Mouse (Mus musculus): Measurements from ENCODE around the gene Kit. TPM values are rescaled to one million over a fixed set of nuclear protein-coding genes. Genes with fewer than 3 reads are reported as not detected.

Kit gene
- polyA plus RNA-seq, 1 experiment from 2014 or later: 17.8 TPM

- no peaks in the 10 kb centered on the region for H3K4me1 ChIP-seq (ENCODE audit: control insufficient read depth, insufficient read depth, low read length)
- 90% methylated on average over 12 of the region's 12 CpGs for WGBS
- ATAC-seq (ENCODE audit: low FRiP score, low TSS enrichment): no peak
- H3K27ac ChIP-seq (ENCODE audit: low read depth, low read length): no peak overlapping the region
- H3K9ac ChIP-seq (ENCODE audit: low read depth, low read length): no peak overlapping the region
- no peak overlapping the region for H3K4me2 ChIP-seq (replicated peaks; ENCODE audit: low read depth, low read length)
- H3K9me3 ChIP-seq (ENCODE audit: control insufficient read depth, low read length): no peaks in the 10 kb centered on the region
- no peak overlapping the region for H3K4me3 ChIP-seq (ENCODE audit: low read length)
- no peaks in the 10 kb centered on the region for H3K36me3 ChIP-seq (ENCODE audit: control insufficient read depth, insufficient read depth, low read length)
- H3K27me3 ChIP-seq (ENCODE audit: control insufficient read depth, insufficient read depth, low read length): no peaks in the 10 kb centered on the region
These were observed 60.7 kb downstream of the Kit start for GRCm38 (mm10) chr5:75635385-75635784.

- no peak overlapping the region for H3K9ac ChIP-seq (ENCODE audit: low read depth, low read length)
- no peaks in the 10 kb centered on the region for H3K27me3 ChIP-seq (ENCODE audit: control insufficient read depth, insufficient read depth, low read length)
- WGBS: 83% methylated on average over 11 of the region's 11 CpGs
- H3K36me3 ChIP-seq (ENCODE audit: control insufficient read depth, insufficient read depth, low read length): no peaks in the 10 kb centered on the region; the same call in 1 of the 2 replicates
- no peak overlapping the region for H3K27ac ChIP-seq (ENCODE audit: low read depth, low read length)
- no peak overlapping the region for H3K4me2 ChIP-seq (replicated peaks; ENCODE audit: low read depth, low read length)
- H3K4me3 ChIP-seq (ENCODE audit: low read length): no peak overlapping the region
- no peaks in the 10 kb centered on the region for H3K9me3 ChIP-seq (ENCODE audit: control insufficient read depth, low read length)
- no peaks in the 10 kb centered on the region for H3K4me1 ChIP-seq (ENCODE audit: control insufficient read depth, insufficient read depth, low read length)
- ATAC-seq (ENCODE audit: low FRiP score, low TSS enrichment): no peak
These were observed 65.9 kb downstream of the Kit start for GRCm38 (mm10) chr5:75640637-75641036.

- 88% methylated on average over 5 of the region's 5 CpGs for WGBS
- Histone ChIP-seq H3K4me2 (replicated peaks; ENCODE audit: low read depth, low read length) (no peak overlapping the region), H3K36me3 (ENCODE audit: control insufficient read depth, insufficient read depth, low read length) (no peaks in the 10 kb centered on the region), H3K9ac (ENCODE audit: low read depth, low read length) (no peak overlapping the region), H3K9me3 (ENCODE audit: control insufficient read depth, low read length) (no peaks in the 10 kb centered on the region), H3K4me3 (ENCODE audit: low read length) (no peak overlapping the region), H3K4me1 (ENCODE audit: control insufficient read depth, insufficient read depth, low read length) (no peaks in the 10 kb centered on the region), H3K27ac (ENCODE audit: low read depth, low read length) (no peak overlapping the region), H3K27me3 (ENCODE audit: control insufficient read depth, insufficient read depth, low read length) (no peaks in the 10 kb centered on the region)
- no peak for ATAC-seq (ENCODE audit: low FRiP score, low TSS enrichment)
These were observed 72.3 kb downstream of the Kit start for GRCm38 (mm10) chr5:75647046-75647445.

GRCm38 (mm10) chr5:75650566-75650965 is 75.8 kb downstream of the Kit start:
- Histone ChIP-seq H3K4me2 (replicated peaks; ENCODE audit: low read depth, low read length) (no peak overlapping the region), H3K4me3 (ENCODE audit: low read length) (no peak overlapping the region), H3K27me3 (ENCODE audit: control insufficient read depth, insufficient read depth, low read length) (no peaks in the 10 kb centered on the region), H3K4me1 (ENCODE audit: control insufficient read depth, insufficient read depth, low read length) (no peaks in the 10 kb centered on the region), H3K36me3 (ENCODE audit: control insufficient read depth, insufficient read depth, low read length) (peaks cover 4% of the 10 kb centered on the region; the same call in 1 of the 2 replicates), H3K27ac (ENCODE audit: low read depth, low read length) (no peak overlapping the region), H3K9ac (ENCODE audit: low read depth, low read length) (no peak overlapping the region), H3K9me3 (ENCODE audit: control insufficient read depth, low read length) (no peaks in the 10 kb centered on the region)
- 79% methylated on average over 8 of the region's 8 CpGs for WGBS
- no peak for ATAC-seq (ENCODE audit: low FRiP score, low TSS enrichment)

GRCm38 (mm10) chr5:75653431-75653830 is 78.7 kb downstream of the Kit start:
- H3K27ac ChIP-seq (ENCODE audit: low read depth, low read length): no peak overlapping the region
- no peak overlapping the region for H3K9ac ChIP-seq (ENCODE audit: low read depth, low read length)
- no peak overlapping the region for H3K4me3 ChIP-seq (ENCODE audit: low read length)
- H3K36me3 ChIP-seq (ENCODE audit: control insufficient read depth, insufficient read depth, low read length): peaks cover 4% of the 10 kb centered on the region; the same call in 1 of the 2 replicates
- H3K4me1 ChIP-seq (ENCODE audit: control insufficient read depth, insufficient read depth, low read length): no peaks in the 10 kb centered on the region
- WGBS: 76% methylated on average over 8 of the region's 8 CpGs
- ATAC-seq (ENCODE audit: low FRiP score, low TSS enrichment): no peak
- H3K27me3 ChIP-seq (ENCODE audit: control insufficient read depth, insufficient read depth, low read length): no peaks in the 10 kb centered on the region
- no peaks in the 10 kb centered on the region for H3K9me3 ChIP-seq (ENCODE audit: control insufficient read depth, low read length)
- H3K4me2 ChIP-seq (replicated peaks; ENCODE audit: low read depth, low read length): no peak overlapping the region

GRCm38 (mm10) chr5:75658575-75658974 is 83.9 kb downstream of the Kit start:
- no peak overlapping the region for H3K4me3 ChIP-seq (ENCODE audit: low read length)
- H3K27me3 ChIP-seq (ENCODE audit: control insufficient read depth, insufficient read depth, low read length): no peaks in the 10 kb centered on the region
- H3K27ac ChIP-seq (ENCODE audit: low read depth, low read length): no peak overlapping the region
- no peaks in the 10 kb centered on the region for H3K4me1 ChIP-seq (ENCODE audit: control insufficient read depth, insufficient read depth, low read length)
- H3K36me3 ChIP-seq (ENCODE audit: control insufficient read depth, insufficient read depth, low read length): 0 out of 2 replicates have a peak, but pooled peaks cover 2% of the 10 kb centered on the region
- ATAC-seq (ENCODE audit: low FRiP score, low TSS enrichment): no peak
- peaks cover 3% of the 10 kb centered on the region; the same call in 1 of the 2 replicates for H3K9me3 ChIP-seq (ENCODE audit: control insufficient read depth, low read length)
- no peak overlapping the region for H3K4me2 ChIP-seq (replicated peaks; ENCODE audit: low read depth, low read length)
- H3K9ac ChIP-seq (ENCODE audit: low read depth, low read length): no peak overlapping the region
- 90% methylated on average over 6 of the region's 6 CpGs for WGBS

- Histone ChIP-seq H3K27me3 (ENCODE audit: control insufficient read depth, insufficient read depth, low read length) (no peaks in the 10 kb centered on the region), H3K4me2 (replicated peaks; ENCODE audit: low read depth, low read length) (no peak overlapping the region), H3K4me3 (ENCODE audit: low read length) (no peak overlapping the region), H3K36me3 (ENCODE audit: control insufficient read depth, insufficient read depth, low read length) (no peaks in the 10 kb centered on the region), H3K27ac (ENCODE audit: low read depth, low read length) (no peak overlapping the region), H3K9ac (ENCODE audit: low read depth, low read length) (no peak overlapping the region), H3K4me1 (ENCODE audit: control insufficient read depth, insufficient read depth, low read length) (no peaks in the 10 kb centered on the region), H3K9me3 (ENCODE audit: control insufficient read depth, low read length) (peaks cover 3% of the 10 kb centered on the region; the same call in 1 of the 2 replicates)
- no peak for ATAC-seq (ENCODE audit: low FRiP score, low TSS enrichment)
- 98% methylated on average over 27 of the region's 27 CpGs for WGBS
These were observed 85.6 kb downstream of the Kit start for GRCm38 (mm10) chr5:75660342-75660741.

- Histone ChIP-seq H3K27me3 (ENCODE audit: control insufficient read depth, insufficient read depth, low read length) (no peaks in the 10 kb centered on the region), H3K4me1 (ENCODE audit: control insufficient read depth, insufficient read depth, low read length) (no peaks in the 10 kb centered on the region), H3K9me3 (ENCODE audit: control insufficient read depth, low read length) (peaks cover 3% of the 10 kb centered on the region; the same call in 1 of the 2 replicates), H3K9ac (ENCODE audit: low read depth, low read length) (no peak overlapping the region), H3K4me2 (replicated peaks; ENCODE audit: low read depth, low read length) (no peak overlapping the region), H3K36me3 (ENCODE audit: control insufficient read depth, insufficient read depth, low read length) (no peaks in the 10 kb centered on the region), H3K4me3 (ENCODE audit: low read length) (no peak overlapping the region), H3K27ac (ENCODE audit: low read depth, low read length) (no peak overlapping the region)
- no peak for ATAC-seq (ENCODE audit: low FRiP score, low TSS enrichment)
- 76% methylated on average over 12 of the region's 12 CpGs for WGBS
These were observed 87.8 kb downstream of the Kit start for GRCm38 (mm10) chr5:75662466-75662865.

GRCm38 (mm10) chr5:75663768-75664167 is 89.1 kb downstream of the Kit start:
- Histone ChIP-seq H3K4me3 (ENCODE audit: low read length) (no peak overlapping the region), H3K36me3 (ENCODE audit: control insufficient read depth, insufficient read depth, low read length) (no peaks in the 10 kb centered on the region), H3K4me2 (replicated peaks; ENCODE audit: low read depth, low read length) (no peak overlapping the region), H3K27ac (ENCODE audit: low read depth, low read length) (no peak overlapping the region), H3K4me1 (ENCODE audit: control insufficient read depth, insufficient read depth, low read length) (no peaks in the 10 kb centered on the region), H3K27me3 (ENCODE audit: control insufficient read depth, insufficient read depth, low read length) (no peaks in the 10 kb centered on the region), H3K9ac (ENCODE audit: low read depth, low read length) (no peak overlapping the region), H3K9me3 (ENCODE audit: control insufficient read depth, low read length) (peaks cover 3% of the 10 kb centered on the region; the same call in 1 of the 2 replicates)
- no peak for ATAC-seq (ENCODE audit: low FRiP score, low TSS enrichment)
- WGBS: 86% methylated on average over 2 of the region's 2 CpGs
